ENCODE assay signal across 16 mouse cellular contexts in genomic region chr13:103000891-103001290, GRCm38 (mm10).
"Had no signal": no experiment of that assay in that cellular context is flagged by ENCODE, and none has a peak within 500 bp of the region (broad histone marks: within the 10 kb centered on the region; RNA-seq: fewer than 3 reads in every experiment).

No protein-coding gene starts in this region.

- H3K4me3 ChIP-seq: layer of hippocampus, adult 2 months; limb, embryonic 12.5 days; liver, embryonic 13.5 days; midbrain, embryonic 12.5 days; neural tube, embryonic 13.5 days had no signal

- H3K9ac ChIP-seq: limb, embryonic 12.5 days; liver, embryonic 13.5 days; liver, postnatal 0 days; midbrain, embryonic 12.5 days; neural tube, embryonic 13.5 days had no signal

- H3K36me3 ChIP-seq: limb, embryonic 12.5 days; liver, embryonic 13.5 days; midbrain, embryonic 12.5 days; neural tube, embryonic 13.5 days had no signal

- H3K9me3 ChIP-seq: limb, embryonic 12.5 days; liver, embryonic 13.5 days; midbrain, embryonic 12.5 days; neural tube, embryonic 13.5 days had no signal

- H3K4me1 ChIP-seq: limb, embryonic 12.5 days; liver, embryonic 13.5 days had no signal

- H3K27ac ChIP-seq: kidney, postnatal 0 days; layer of hippocampus, adult 2 months; limb, embryonic 12.5 days; liver, embryonic 13.5 days; midbrain, embryonic 12.5 days; neural tube, embryonic 13.5 days had no signal

- DNase-seq: kidney, adult 9 months; kidney, postnatal 36 days; liver; liver, embryonic 13.5 days; liver, postnatal 0 days; lung, postnatal 36 days; retina, postnatal 1 day; right cerebral cortex, postnatal 4 days; spleen, adult 18-20 months; thymus, adult 18-20 months; thymus, postnatal 14 days had no signal

- H3K4me2 ChIP-seq: limb, embryonic 12.5 days; liver, embryonic 13.5 days; midbrain, embryonic 12.5 days; neural tube, embryonic 13.5 days had no signal

- ATAC-seq: liver, postnatal 0 days had no signal

- H3K27me3 ChIP-seq: liver, embryonic 13.5 days; midbrain, embryonic 12.5 days had no signal
